Mouse (Mus musculus) midbrain, embryonic 13.5 days (tissue): ENCODE measurements around the gene Nek8. TPM values are rescaled to one million over a fixed set of nuclear protein-coding genes. Genes with fewer than 3 reads are reported as not detected.
A peak's percentile ranks its signal among the peaks of the same experiment; 100 is the strongest.

Source experiments
- ATAC-seq: fragments of 200-750 bp; cut with Nextera tagmentation; 2 replicates; pipeline ENCODE4 v1.8.0; 2017; ENCODE audit warnings: mild to moderate bottlenecking, moderate TSS enrichment, moderate library complexity
- H3K27ac ChIP-seq: fragments of 300-500 bp; sonication (generic); 2 replicates; pipeline ENCODE4 v1.5.1; 2015; ENCODE audit warnings: inconsistent platforms, mild to moderate bottlenecking, moderate library complexity
- H3K27me3 ChIP-seq: fragments of 300-500 bp; sonication (generic); 2 replicates; pipeline ENCODE4 v1.6.1; 2015; ENCODE audit warnings: mild to moderate bottlenecking, inconsistent platforms
- H3K36me3 ChIP-seq: fragments of 300-500 bp; sonication (generic); 2 replicates; pipeline ENCODE4 v1.6.1; 2015; ENCODE audit warnings: mild to moderate bottlenecking, inconsistent platforms
- H3K4me1 ChIP-seq: fragments of 300-500 bp; sonication (generic); replicated peaks from 2 replicates; pipeline ENCODE4 v1.6.1; 2015; ENCODE audit warnings: inconsistent platforms
- H3K4me2 ChIP-seq: fragments of 300-500 bp; sonication (generic); replicated peaks from 2 replicates; pipeline ENCODE4 v1.6.1; 2015; ENCODE audit warnings: moderate library complexity, mild to moderate bottlenecking, inconsistent platforms
- H3K4me3 ChIP-seq: fragments of 300-500 bp; sonication (generic); replicated peaks from 2 replicates; pipeline ENCODE4 v1.5.1; 2015; ENCODE audit warnings: mild to moderate bottlenecking, inconsistent platforms
- H3K9ac ChIP-seq: fragments of 300-500 bp; sonication (generic); replicated peaks from 2 replicates; pipeline ENCODE4 v1.6.1; 2015; ENCODE audit warnings: mild to moderate bottlenecking, inconsistent platforms
- H3K9me3 ChIP-seq: fragments of 300-500 bp; sonication (generic); 2 replicates; pipeline ENCODE4 v1.6.1; 2016; ENCODE audit warnings: mild to moderate bottlenecking, inconsistent platforms
- WGBS: fragments of 180-500 bp; shearing (Covaris S2); methylation state at CpG from one replicate; pipeline ENCODE4 v1.1.7; 2015; 5-methylcytosine and 5-hydroxymethylcytosine counted together
- polyA plus RNA-seq: library from polyadenylated mRNA; unstranded; fragments of >200 nt; fragmentation: Nextera tagmentation; extraction: Ambion mirVana; gene quantifications from 2 replicates; pipeline ENCODE4 v1.2.1, GENCODE M21; 2015

Nek8 gene
- polyA plus RNA-seq, 1 experiment from 2014 or later = 5.2 TPM

DNA sequence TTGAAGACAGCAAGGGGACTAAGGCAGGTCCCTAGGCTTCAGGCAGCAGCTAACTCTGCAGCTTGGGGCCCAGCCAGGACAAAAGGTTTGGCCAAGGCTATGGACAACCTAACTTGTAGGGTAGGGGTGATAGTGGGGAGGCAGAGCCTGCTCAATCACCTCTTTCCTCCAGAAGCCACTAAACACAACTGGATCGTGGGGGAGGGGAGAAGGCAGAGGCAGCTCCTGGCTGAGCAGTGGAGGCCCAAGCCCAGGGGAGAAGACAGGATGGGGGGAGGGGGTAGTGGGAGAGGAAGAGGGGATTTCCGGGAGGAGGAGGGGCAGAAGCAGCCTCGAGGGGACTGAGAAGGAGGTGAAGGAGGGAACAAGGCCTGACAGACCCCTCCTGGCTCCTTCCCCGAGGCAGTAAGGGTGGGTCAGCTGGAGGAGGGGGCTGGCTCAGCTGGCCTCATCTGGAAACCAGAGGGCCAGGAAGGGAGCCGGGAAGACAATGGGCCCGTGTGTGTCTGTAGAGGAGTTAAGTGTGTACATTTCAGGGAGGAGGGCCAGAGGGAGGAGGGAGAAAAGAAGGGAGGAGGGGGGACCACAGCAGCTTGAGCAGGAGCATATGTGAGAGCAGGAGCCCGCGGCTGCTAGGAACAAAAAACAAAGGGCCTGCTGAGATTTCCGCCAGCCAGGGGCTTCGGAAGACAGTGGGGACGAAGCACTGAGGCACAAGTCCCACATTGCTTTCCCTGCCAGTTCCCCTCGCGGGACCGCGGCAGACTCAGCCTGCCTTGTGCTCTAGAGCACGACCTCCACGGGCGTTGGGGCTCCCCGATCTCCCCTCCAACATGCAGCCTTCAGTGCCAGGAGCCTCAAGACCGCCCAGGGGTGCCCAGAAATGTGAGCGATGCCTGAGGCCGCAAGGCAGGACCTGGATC lies 12.5 kb downstream of the Nek8 start:
- Histone ChIP-seq H3K9ac (peak overlapping the region; percentile 99), H3K9me3 (no peaks in the 10 kb centered on the region), H3K4me1 (peaks cover 50% of the 10 kb centered on the region), H3K4me3 (peak overlapping the region; percentile 100), H3K27ac (peak overlapping the region; percentile 99), H3K4me2 (peak overlapping the region; percentile 84), H3K27me3 (0 out of 2 replicates have a peak, but pooled peaks cover 3% of the 10 kb centered on the region), H3K36me3 (peaks cover 42% of the 10 kb centered on the region)
- 1% methylated on average over 22 of the region's 22 CpGs for WGBS
- ATAC-seq = peak; percentile 62

DNA sequence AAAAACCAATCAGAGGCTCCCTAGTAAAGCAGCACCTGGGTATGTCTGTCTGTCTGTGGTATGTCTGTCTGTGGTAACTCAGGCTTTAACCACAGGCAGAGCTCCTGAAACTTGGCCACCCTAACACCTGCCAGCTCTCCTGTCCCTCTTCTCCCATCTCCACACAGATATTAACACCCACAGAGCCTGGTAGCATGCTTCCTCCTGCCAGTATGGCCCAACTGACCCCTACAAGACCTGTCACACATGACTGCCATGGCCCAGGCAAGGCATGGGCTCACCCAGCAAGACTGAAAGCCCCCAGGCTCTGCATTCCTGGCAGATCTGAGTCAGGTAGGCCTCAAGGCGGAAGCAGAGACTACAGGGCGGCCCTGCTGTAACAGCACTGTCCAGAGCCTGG lies 13.4 kb downstream of the Nek8 start:
- no peak for ATAC-seq
- Histone ChIP-seq H3K4me3 (peak overlapping the region; percentile 100), H3K4me1 (peaks cover 51% of the 10 kb centered on the region), H3K4me2 (peak overlapping the region; percentile 84), H3K9me3 (no peaks in the 10 kb centered on the region), H3K36me3 (peaks cover 51% of the 10 kb centered on the region), H3K27ac (peak overlapping the region; percentile 99), H3K27me3 (0 out of 2 replicates have a peak, but pooled peaks cover 3% of the 10 kb centered on the region), H3K9ac (peak overlapping the region; percentile 99)
- WGBS = 79% methylated on average over 2 of the region's 2 CpGs

DNA sequence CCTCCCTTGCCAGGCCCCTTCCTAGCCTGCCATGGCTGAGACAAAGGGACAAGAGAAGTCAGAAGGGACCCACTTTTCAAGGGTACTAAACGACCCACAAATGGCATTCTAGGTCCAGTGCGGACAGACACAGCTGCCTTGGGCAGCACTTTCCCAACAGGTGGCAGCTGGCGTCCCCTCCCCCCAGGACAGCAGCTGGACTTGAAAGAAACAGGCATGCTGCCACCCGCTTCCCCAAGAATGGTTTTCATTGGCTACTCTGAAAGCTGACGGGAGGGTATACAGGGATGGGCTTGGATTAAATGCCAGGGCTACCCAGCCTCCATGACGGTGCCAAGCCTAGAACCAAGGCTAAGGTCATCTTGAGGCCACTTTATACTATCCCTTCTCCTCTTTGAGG lies 14.0 kb downstream of the Nek8 start:
- Histone ChIP-seq H3K36me3 (peaks cover 56% of the 10 kb centered on the region), H3K9me3 (no peaks in the 10 kb centered on the region), H3K4me3 (peak overlapping the region; percentile 100), H3K27me3 (0 out of 2 replicates have a peak, but pooled peaks cover 3% of the 10 kb centered on the region), H3K4me1 (peaks cover 54% of the 10 kb centered on the region), H3K4me2 (peak overlapping the region; percentile 84), H3K27ac (peak overlapping the region; percentile 99), H3K9ac (peak overlapping the region; percentile 99)
- 41% methylated on average over 6 of the region's 6 CpGs for WGBS
- ATAC-seq = no peak

GRCm38 (mm10) chr11:78161968-78162367 lies 14.5 kb downstream of the Nek8 start:
- H3K36me3 ChIP-seq = peaks cover 60% of the 10 kb centered on the region
- peaks cover 56% of the 10 kb centered on the region for H3K4me1 ChIP-seq
- 0 out of 2 replicates have a peak overlapping the region, but pooled peaks have one; percentile 36 for H3K9ac ChIP-seq
- no peaks in the 10 kb centered on the region for H3K27me3 ChIP-seq
- 68% methylated on average over 4 of the region's 4 CpGs for WGBS
- peak overlapping the region; percentile 99 for H3K27ac ChIP-seq
- peak overlapping the region; percentile 100 for H3K4me3 ChIP-seq
- peak overlapping the region; percentile 84 for H3K4me2 ChIP-seq
- ATAC-seq = no peak
- H3K9me3 ChIP-seq = no peaks in the 10 kb centered on the region

DNA sequence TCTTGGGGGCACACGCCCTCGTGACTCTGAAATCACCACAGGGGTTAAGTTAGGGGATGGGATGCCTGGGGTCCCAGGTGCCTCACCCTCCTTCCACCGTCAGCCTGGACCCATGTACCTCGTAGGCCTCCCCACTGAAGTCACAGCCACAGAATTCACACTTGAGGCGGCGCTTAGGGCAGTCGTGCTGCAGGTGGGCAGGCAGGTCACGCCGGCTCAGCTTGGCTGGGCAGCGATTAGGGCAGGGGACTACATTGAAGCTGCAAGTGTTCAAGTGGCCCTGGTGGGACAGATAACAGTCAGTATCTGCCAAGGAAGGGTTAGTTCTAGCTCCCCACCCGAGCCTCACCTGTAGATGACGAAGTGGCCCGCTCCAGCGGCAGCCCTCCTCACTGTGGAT lies 15.3 kb downstream of the Nek8 start:
- Histone ChIP-seq H3K9me3 (no peaks in the 10 kb centered on the region), H3K27me3 (no peaks in the 10 kb centered on the region), H3K4me1 (peaks cover 50% of the 10 kb centered on the region), H3K4me2 (no peak overlapping the region), H3K36me3 (peaks cover 67% of the 10 kb centered on the region), H3K9ac (no peak overlapping the region), H3K4me3 (no peak overlapping the region), H3K27ac (no peak overlapping the region)
- WGBS = 92% methylated on average over 14 of the region's 14 CpGs
- ATAC-seq = no peak

- WGBS = 88% methylated on average over 3 of the region's 3 CpGs
- Histone ChIP-seq H3K27ac (no peak overlapping the region), H3K4me2 (no peak overlapping the region), H3K4me1 (peaks cover 45% of the 10 kb centered on the region), H3K4me3 (no peak overlapping the region), H3K9me3 (no peaks in the 10 kb centered on the region), H3K27me3 (no peaks in the 10 kb centered on the region), H3K36me3 (peaks cover 69% of the 10 kb centered on the region), H3K9ac (no peak overlapping the region)
- no peak for ATAC-seq
Measured at GRCm38 (mm10) chr11:78160675-78161074, 15.8 kb downstream of the Nek8 start.

DNA sequence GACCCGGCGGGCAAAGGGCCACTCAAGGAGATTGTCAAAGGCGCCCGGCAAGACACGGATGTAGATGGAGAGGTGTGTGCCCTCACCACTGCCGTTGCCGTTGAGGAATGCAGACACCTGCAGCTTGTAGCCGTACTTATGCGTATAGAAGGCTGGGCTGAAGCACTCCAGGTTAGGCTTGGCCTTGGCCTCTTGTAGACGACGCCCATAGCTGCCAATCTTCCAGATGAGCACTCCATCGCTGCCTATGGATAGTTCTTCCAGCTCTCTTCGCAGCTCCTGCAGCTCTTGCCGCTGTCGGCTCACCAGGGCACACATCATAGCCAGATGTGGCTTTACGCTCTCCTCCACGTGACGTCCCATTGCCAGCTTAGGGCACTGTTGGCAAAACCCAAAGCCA lies 16.3 kb downstream of the Nek8 start:
- WGBS = 89% methylated on average over 18 of the region's 18 CpGs
- no peak overlapping the region for H3K4me3 ChIP-seq
- peaks cover 43% of the 10 kb centered on the region for H3K4me1 ChIP-seq
- H3K27me3 ChIP-seq = no peaks in the 10 kb centered on the region
- H3K27ac ChIP-seq = no peak overlapping the region
- no peaks in the 10 kb centered on the region for H3K9me3 ChIP-seq
- no peak overlapping the region for H3K9ac ChIP-seq
- ATAC-seq = no peak
- H3K36me3 ChIP-seq = peaks cover 73% of the 10 kb centered on the region
- no peak overlapping the region for H3K4me2 ChIP-seq

DNA sequence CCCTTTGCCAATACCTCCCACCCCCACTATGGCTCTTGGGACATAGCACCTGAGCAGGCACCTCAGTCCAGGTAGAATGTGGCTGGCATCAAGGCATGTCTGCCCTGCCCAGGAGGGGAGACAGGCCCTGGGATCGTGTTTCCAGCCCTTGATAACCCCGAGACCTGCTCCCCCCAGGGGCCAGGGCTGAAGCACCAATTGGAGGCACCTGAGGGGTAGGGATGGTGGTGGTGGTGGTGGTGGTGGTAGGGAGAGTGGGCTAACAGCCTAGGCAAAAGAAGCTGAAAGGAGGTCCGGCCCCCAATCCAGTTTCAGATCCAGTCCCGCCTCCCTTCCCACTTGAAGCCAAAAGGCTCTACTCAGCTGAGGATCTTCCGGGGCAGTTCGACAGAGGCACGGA lies 16.9 kb downstream of the Nek8 start:
- peak; percentile 13; the same call in 1 of the 2 replicates for ATAC-seq
- WGBS = 77% methylated on average over 7 of the region's 7 CpGs
- H3K4me1 ChIP-seq = peaks cover 43% of the 10 kb centered on the region
- no peaks in the 10 kb centered on the region for H3K27me3 ChIP-seq
- H3K9ac ChIP-seq = no peak overlapping the region
- H3K4me2 ChIP-seq = no peak overlapping the region
- peaks cover 79% of the 10 kb centered on the region for H3K36me3 ChIP-seq
- peak overlapping the region; percentile 44; the same call in 1 of the 2 replicates for H3K27ac ChIP-seq
- H3K4me3 ChIP-seq = no peak overlapping the region
- H3K9me3 ChIP-seq = no peaks in the 10 kb centered on the region

GRCm38 (mm10) chr11:78159096-78159495 lies 17.4 kb downstream of the Nek8 start:
- H3K9me3 ChIP-seq = no peaks in the 10 kb centered on the region
- no peak overlapping the region for H3K4me3 ChIP-seq
- H3K4me1 ChIP-seq = peaks cover 43% of the 10 kb centered on the region
- ATAC-seq = peak; percentile 35
- H3K27me3 ChIP-seq = no peaks in the 10 kb centered on the region
- H3K9ac ChIP-seq = no peak overlapping the region
- H3K4me2 ChIP-seq = no peak overlapping the region
- H3K36me3 ChIP-seq = peaks cover 84% of the 10 kb centered on the region
- peak overlapping the region; percentile 44; the same call in 1 of the 2 replicates for H3K27ac ChIP-seq
- WGBS = 28% methylated on average over 2 of the region's 2 CpGs

- H3K4me2 ChIP-seq = no peak overlapping the region
- no peak overlapping the region for H3K4me3 ChIP-seq
- no peak for ATAC-seq
- H3K9ac ChIP-seq = no peak overlapping the region
- H3K4me1 ChIP-seq = peaks cover 39% of the 10 kb centered on the region
- peaks cover 87% of the 10 kb centered on the region for H3K36me3 ChIP-seq
- H3K27ac ChIP-seq = no peak overlapping the region; the same call in 1 of the 2 replicates
- no peaks in the 10 kb centered on the region for H3K9me3 ChIP-seq
- 67% methylated on average over 6 of the region's 6 CpGs for WGBS
- H3K27me3 ChIP-seq = no peaks in the 10 kb centered on the region
Measured at GRCm38 (mm10) chr11:78156156-78156699, 20.2 kb downstream of the Nek8 start.

DNA sequence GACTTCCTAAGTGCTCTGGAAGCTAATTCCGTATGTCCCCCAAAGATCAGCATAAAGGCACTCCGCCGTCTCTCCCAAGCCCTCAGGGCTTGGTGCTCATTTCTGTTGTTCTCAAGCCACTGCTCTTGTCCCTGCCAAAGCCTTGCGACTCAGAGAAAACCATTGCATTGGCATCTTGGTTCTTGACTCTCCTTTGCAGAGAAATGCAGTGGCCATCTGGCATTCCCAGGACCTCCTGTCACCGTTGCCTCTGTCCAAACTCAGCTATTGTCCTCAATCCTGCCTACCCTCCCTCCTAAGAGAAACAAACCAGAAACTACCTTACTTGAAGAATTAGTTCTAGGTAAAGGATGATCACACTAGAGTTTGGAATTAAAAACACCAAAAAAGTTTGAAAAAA lies 20.8 kb downstream of the Nek8 start:
- ATAC-seq = no peak
- H3K4me3 ChIP-seq = no peak overlapping the region
- H3K4me2 ChIP-seq = no peak overlapping the region
- no peak overlapping the region for H3K9ac ChIP-seq
- peaks cover 87% of the 10 kb centered on the region for H3K36me3 ChIP-seq
- 83% methylated on average over 5 of the region's 5 CpGs for WGBS
- no peak overlapping the region for H3K27ac ChIP-seq
- H3K9me3 ChIP-seq = no peaks in the 10 kb centered on the region
- peaks cover 33% of the 10 kb centered on the region for H3K4me1 ChIP-seq
- no peaks in the 10 kb centered on the region for H3K27me3 ChIP-seq

DNA sequence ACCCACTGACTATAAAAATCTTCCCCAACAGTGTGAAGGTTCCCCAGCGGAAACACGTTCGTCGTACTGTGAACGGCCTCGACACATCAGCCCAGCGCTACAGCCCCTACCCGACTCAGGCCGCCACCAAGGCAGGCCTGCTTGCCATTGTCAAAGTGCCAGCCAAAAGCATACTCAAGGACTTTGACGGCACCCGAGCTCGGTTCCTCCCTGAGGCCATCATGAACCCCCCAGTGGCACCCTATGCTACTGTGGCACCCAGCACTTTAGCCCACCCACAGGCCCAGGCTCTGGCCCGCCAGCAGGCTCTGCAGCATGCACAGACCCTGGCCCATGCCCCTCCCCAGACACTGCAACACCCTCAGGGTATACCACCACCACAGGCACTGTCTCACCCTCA lies 22.7 kb downstream of the Nek8 start:
- WGBS = 83% methylated on average over 13 of the region's 13 CpGs
- Histone ChIP-seq H3K27ac (peak overlapping the region; percentile 73), H3K36me3 (peaks cover 87% of the 10 kb centered on the region), H3K4me1 (peaks cover 26% of the 10 kb centered on the region; the same call in 1 of the 2 replicates), H3K4me3 (no peak overlapping the region), H3K27me3 (no peaks in the 10 kb centered on the region), H3K4me2 (no peak overlapping the region), H3K9ac (no peak overlapping the region), H3K9me3 (0 out of 2 replicates have a peak, but pooled peaks cover 3% of the 10 kb centered on the region)
- ATAC-seq = no peak; the same call in 1 of the 2 replicates
